Mouse (Mus musculus) myocyte (in vitro differentiated cells): Measurements from ENCODE around the gene Rnd3.

ENCODE experiments used
- CEBPB ChIP-seq: IDR thresholded peaks from 2 replicates; pipeline ENCODE4 v1.6.1; 2011; ENCODE audit warnings: mild to moderate bottlenecking, moderate library complexity; ENCODE audit not compliant: poor library complexity, insufficient read depth, severe bottlenecking
- E2F4 ChIP-seq: IDR thresholded peaks from one replicate; pipeline ENCODE4 v1.6.1; 2011; ENCODE audit warnings: mild to moderate bottlenecking, control low read depth, moderate library complexity; ENCODE audit not compliant: insufficient read depth
- MAX ChIP-seq: IDR thresholded peaks from one replicate; pipeline ENCODE4 v1.6.1; 2011; ENCODE audit warnings: low read depth, mild to moderate bottlenecking, control low read depth
- MYOG ChIP-seq, 3 experiments: IDR thresholded peaks; one replicate each; pipeline ENCODE4 v1.6.1; 2011; ENCODE audit warnings: control low read depth in 2 of 3, low read depth in 2 of 3, mild to moderate bottlenecking in 2 of 3; ENCODE audit not compliant: insufficient read length in 2 of 3, control insufficient read depth in 1 of 3, insufficient read depth in 1 of 3
- POLR2A ChIP-seq: IDR thresholded peaks from one replicate; pipeline ENCODE4 v1.6.1; 2011; ENCODE audit warnings: low read depth, mild to moderate bottlenecking, control low read depth, moderate library complexity; ENCODE audit not compliant: insufficient read length
- POLR2AphosphoS2 ChIP-seq: IDR thresholded peaks from one replicate; pipeline ENCODE4 v1.6.1; 2011; ENCODE audit warnings: low read depth, control low read depth; ENCODE audit not compliant: insufficient read length
- REST ChIP-seq: IDR thresholded peaks from one replicate; pipeline ENCODE4 v1.6.1; 2011; ENCODE audit warnings: mild to moderate bottlenecking, control low read depth, moderate library complexity; ENCODE audit not compliant: insufficient read depth, insufficient read length
- TCF12 ChIP-seq: IDR thresholded peaks from one replicate; pipeline ENCODE4 v1.6.1; 2011; ENCODE audit warnings: mild to moderate bottlenecking, control low read depth; ENCODE audit not compliant: poor library complexity, insufficient read depth, severe bottlenecking
- TCF3 ChIP-seq: IDR thresholded peaks from one replicate; pipeline ENCODE4 v1.6.1; 2011; ENCODE audit warnings: low read depth, control low read depth; ENCODE audit not compliant: insufficient read length
- USF1 ChIP-seq: IDR thresholded peaks from one replicate; pipeline ENCODE4 v1.6.1; 2011; ENCODE audit warnings: low read depth, mild to moderate bottlenecking, control low read depth, moderate library complexity

DNA sequence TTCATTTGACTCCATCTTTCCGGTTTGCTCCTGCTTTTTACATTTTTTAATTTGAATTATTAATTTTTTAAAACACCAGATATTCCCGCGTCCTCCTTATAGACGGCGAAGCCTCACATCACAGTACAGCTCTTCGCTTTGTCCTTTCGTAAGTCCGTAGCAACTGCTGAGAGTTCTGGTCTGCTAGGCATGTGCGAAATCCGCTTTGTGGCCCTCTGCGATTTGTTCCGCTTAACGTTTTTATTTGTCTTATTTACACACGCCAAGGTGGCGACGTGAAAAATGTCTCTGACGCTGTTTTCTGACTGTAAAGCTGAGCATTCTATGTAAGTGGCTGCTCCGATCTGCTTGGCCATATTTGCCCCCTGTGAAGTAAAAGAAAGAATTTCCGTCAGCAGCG, 16.7 kb downstream of the Rnd3 start:
- TF ChIP-seq MAX (no peak), MYOG (IDR thresholded peaks at IDR 0.05; ENCODE audit: control insufficient read depth in 1 of 3, insufficient read depth in 1 of 3, insufficient read length in 2 of 3, low read depth in 2 of 3) (no peak), TCF12 (no peak), POLR2A (no peak), USF1 (no peak), TCF3 (no peak), CEBPB (no peak), REST (no peak), E2F4 (no peak), POLR2AphosphoS2 (no peak)
